Mouse (Mus musculus): ENCODE measurements around the gene Slc10a3.
A peak's percentile ranks its signal among the peaks of the same experiment; 100 is the strongest.
"Not testable (repeated sequence)": the region's sequence is repeated elsewhere in the genome, so short reads cannot be mapped to it uniquely, and the experiment has no call there.

The Slc10a3 gene

DNA sequence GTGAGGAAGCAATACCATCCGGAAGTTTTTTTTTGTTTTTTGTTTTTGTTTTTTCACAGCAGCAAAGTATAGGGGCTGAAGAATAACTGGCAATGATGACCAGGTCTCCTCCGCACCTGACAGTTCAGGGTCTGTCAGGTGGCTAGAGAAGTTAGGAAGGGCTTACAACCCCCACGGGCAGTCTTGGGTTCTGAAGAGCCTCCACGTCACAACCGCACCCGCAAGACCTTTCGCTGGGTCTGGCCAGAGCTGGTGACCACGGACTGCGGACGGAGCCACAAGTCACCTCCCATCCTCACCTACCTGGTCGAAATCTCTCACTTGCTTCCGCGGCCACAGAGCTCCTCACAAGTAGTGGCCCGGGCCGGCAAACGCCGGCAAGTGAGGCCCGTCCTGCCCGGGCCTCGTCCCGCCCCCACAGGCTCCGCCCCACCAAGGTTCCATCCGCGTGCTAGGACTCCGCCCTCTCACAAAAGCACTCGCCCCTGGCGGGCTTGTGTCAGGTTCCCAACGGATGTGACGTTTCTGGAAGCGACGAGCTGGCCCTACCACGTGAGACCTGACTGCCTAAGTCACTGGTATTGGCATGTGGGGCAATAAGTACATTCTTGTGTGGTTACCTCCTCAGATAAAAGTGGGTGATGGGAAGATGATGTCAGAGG, at the start of gene Slc10a3, which contains the start of gene Ubl4a:
Gene Slc10a3, minus strand, starts transcription at position 462 of the 662 bp plus-strand sequence.
Gene Ubl4a, minus strand, starts transcription at position 331 of the 662 bp plus-strand sequence.
- DNase-seq (ENCODE audit: low spot score in 2 of 2): peak; percentile 70 to 82

DNA sequence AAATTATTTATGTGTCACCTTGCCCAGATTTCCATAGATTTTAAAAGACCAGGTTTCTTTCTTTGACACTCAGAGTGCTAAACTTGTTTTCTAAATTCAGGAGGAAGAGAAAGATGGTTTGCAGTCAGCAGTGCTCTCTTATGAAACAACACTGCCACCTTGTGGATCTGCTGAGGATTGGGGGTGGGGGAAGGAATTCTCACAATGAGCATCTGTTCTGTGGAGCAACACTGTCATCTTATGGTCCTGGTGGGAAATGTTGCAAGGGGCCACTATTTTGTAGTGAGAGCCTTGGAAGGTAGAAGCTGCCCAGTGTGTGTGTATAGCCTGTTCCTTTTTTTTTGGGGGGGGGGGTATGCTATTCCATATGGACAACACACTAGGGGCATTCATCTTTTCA, 40.2 kb upstream of the Slc10a3 start:
- peak; percentile 20 to 53 for DNase-seq (ENCODE audit: low spot score in 2 of 2)

DNA sequence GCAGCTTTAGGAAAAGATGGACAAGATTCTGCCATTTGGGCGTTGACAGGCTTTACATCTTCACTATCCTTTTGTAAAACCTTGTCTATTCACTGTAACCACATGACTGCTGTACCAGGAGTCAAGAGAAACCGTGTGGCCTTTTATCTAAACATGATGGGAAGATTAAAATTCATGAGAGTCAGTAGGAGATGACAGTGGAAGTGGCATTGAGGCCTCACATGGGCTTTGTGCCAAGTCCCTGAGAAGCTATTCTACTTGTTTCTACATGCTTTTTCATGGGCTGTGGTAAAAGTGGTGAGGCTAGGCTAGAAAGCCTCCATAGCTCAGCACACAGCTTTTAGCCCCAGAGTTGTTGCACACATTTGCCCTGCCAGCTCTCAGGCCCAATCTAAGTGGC, 35.2 kb upstream of the Slc10a3 start:
- no peak for DNase-seq (ENCODE audit: low spot score in 2 of 2)

DNA sequence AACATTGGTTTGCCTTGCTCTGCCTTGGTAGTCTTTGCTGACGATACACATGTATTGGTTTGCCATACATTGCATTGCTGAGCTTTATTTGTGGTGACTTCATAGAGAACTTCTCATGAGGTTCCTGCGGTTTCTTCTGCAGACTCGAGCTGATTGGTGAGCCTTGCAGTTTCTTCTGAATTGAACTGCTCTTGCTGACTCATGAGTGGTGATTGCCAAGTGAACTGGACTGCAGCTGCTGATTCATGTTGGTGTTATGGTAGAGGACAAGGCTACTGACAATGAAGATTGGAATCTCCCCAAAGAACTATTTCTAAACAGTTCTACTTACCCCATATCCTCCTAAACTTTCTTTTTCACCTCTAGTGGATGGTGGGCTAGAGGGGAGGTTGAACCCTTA, 27.0 kb upstream of the Slc10a3 start:
- no peak for DNase-seq (ENCODE audit: low spot score in 2 of 2)

DNA sequence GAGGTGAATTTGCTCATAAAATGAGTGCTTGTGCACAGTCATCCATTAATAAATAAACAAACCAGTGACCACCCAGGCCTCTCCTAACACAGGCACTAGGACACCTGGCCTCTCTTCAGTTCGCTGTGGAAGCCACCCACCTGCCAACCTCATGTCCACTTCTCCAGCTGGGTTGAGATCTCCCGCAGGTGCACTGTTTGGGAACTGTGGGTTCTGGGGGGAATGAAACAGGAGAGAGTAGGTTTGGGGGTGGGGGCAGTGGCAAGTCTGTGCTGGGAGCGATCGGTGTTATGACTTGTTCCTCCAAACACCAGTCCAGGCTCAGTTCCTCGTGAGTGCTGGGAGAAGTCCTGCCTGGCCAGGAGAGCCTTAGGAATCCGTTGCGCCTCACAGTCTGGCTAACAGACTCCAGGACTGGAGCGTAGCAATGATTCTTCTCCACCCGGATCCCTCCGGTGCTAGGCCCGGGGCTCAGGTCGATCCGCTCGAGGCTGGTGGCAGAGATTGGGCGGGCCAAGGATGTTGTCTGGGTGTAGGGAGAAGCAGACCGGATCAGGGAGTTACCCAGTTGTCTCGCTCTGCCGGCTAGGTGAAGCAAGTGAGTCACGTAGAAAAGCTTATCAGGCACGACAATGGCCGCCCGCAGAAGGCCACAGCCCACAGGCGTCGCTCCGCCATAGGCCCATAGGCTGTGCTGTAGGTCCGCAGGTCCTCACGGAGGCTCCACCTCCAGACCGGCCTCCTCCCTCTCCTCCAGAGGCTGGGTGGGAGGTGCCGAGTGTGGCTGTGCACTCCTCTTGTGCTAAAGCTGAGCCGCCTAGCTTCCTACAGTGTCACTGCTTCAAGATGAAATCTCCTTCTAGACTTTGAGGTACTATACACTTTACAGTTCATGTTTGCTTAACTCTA, 19.6 kb upstream of the Slc10a3 start, which contains the start of the genes Fam3a and Ikbkg:
Gene Fam3a, minus strand, starts transcription at position 738 of the 909 bp plus-strand sequence.
Gene Ikbkg, plus strand, starts transcription at position 756 of the 909 bp plus-strand sequence.
- DNase-seq (ENCODE audit: low spot score in 2 of 2): peak; percentile 67 to 71

DNA sequence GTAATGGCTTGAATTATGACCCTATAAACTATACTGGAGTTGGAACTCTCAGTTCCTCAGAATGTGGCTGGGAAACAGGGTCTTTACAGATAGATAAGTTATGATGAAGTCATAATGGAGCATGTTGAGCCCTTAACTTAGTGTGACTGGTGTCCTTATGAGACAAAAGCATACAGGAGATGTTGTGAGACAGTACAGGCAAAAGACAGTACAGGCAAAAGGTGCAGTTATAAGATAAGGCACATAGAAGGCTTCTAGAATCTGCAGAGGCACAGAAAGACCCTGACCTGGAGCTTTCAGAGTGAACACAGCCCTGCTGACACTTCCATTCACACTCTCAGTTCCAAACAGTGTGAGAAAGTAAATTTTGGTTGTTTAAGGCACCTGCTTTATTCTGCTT, 15.0 kb upstream of the Slc10a3 start:
- no peak for DNase-seq (ENCODE audit: low spot score in 2 of 2)

DNA sequence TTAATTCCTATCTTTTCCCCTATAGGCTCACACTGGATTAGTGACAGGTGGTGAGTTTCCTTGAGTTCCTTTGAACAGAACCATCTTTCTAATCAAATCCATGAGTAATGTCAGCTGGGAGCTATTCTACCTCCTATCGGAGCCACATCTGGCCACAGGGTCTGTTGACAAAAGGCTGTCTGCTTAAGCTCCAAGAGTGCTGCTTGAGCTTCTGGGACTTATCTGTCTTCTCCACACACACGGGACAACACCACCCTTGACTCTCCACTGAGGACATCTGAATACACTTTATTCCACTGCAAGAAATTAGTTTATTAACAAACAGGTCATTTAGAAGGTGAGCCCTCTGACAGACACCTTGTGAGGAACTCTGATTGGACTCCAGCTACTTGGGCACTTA, 11.3 kb upstream of the Slc10a3 start:
- no peak for DNase-seq (ENCODE audit: low spot score in 2 of 2)

DNA sequence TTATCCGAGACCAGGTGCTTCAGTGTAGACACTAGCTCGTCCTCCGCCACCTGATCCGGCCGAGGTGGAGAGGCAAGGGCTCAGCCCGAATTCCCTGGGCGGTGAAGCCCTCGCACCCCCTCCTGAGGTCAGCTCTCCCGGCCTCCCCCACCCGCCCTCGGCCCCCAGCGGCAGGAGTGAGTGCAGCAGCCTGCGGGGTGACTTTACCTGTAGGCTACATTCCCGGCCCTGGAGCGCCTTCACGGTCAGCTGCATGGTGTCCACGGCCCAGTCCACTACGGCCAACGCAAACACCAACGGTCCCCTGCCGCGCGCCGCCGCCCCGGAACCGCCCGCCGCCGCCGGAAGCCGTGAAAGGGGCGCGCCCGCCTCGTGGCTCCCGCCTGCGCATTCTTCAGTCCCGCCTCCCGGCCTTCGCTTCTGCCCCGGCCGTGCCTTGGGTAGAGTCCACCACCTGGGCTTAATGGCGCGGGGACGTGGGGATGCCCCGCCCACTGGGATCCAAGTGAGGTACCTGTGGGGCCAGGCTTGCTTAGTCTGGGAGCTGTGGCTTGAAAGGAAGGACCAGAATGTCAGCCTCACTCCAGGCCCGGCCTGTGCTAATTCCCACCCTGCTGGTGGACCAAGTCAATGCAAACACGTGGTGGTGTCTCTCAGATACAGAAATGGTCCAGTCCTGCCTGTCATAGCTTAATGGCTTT, 4.8 kb downstream of the Slc10a3 start:
- peak; percentile 43 to 59 for DNase-seq (ENCODE audit: low spot score in 2 of 2)

DNA sequence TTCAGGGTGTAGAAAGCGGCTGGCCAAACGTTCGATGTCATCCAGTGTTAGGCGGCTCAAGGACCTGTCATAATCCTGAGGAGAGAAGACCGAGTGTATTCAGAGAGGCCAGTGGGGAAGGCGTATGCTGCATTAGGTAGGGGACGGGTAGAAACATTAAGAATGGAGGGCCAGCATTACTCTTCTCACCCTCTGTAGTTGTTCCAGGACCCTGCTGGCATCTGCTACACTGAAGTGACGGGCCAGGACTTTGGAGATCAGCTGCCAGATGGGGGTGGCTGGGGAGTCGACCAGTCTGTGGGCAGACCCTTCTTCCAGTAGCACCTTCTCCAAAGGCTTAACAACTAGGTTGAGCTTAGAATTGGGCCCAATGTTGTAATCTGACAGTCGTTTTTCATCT, 5.6 kb downstream of the Slc10a3 start:
- no peak for DNase-seq (ENCODE audit: low spot score in 2 of 2)

DNA sequence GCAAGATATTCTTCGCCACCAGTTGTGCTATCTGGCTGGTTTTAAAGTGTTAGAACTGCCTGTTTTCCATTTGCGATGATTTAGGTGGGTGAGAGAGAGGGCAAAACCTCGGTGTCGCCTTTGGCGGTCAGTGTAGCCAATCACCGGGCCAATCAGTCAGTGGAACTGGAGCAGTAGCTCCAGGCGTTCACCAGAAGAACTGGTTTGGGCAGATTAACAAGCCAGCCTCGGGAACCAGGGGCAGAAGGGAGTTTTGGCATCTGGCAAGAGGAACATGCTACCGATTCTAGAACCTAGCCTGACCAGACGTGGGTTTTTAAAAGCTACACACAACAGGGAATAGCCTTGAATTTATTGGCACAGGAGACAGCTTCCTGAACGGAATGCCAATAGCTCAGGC, 14.0 kb downstream of the Slc10a3 start:
- no peak for DNase-seq (ENCODE audit: low spot score in 2 of 2)

DNA sequence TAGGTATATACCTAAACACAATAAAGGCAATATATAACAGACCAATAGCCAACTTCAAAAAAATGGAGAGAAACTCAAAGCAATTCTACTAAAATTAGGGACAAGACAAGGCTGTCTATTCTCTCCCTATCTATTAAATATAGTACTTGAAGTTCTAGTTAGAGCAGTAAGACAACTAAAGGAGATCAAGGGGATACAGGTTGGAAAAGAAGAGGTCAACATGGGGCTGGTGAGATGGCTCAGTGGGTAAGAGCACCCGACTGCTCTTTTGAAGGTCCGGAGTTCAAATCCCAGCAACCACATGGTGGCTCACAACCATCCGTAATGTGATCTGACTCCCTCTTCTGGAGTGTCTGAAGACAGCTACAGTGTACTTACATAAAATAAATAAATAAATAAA, 16.1 kb downstream of the Slc10a3 start:
- DNase-seq (ENCODE audit: low spot score in 2 of 2): not testable (repeated sequence)

DNA sequence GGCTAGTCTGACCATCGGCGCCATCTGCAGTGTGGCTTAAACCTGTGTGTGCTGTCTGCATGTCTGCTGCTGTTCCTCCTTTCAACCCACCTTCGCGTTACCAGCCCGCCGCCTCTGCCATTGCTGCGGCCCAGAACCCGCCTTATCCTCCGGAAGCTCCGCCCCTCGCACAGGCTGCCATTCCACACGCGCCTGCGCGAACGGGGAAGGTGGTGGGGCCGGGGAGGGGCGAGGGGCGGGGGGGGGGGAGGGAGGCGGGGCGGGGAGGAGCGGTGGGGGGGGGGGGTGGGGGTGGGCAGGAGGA, 19.7 kb downstream of the Slc10a3 start, which contains the start of gene Lage3:
Gene Lage3, minus strand, starts transcription at position 152 of the 304 bp plus-strand sequence.
- peak; percentile 58 to 72 for DNase-seq (ENCODE audit: low spot score in 2 of 2)

DNA sequence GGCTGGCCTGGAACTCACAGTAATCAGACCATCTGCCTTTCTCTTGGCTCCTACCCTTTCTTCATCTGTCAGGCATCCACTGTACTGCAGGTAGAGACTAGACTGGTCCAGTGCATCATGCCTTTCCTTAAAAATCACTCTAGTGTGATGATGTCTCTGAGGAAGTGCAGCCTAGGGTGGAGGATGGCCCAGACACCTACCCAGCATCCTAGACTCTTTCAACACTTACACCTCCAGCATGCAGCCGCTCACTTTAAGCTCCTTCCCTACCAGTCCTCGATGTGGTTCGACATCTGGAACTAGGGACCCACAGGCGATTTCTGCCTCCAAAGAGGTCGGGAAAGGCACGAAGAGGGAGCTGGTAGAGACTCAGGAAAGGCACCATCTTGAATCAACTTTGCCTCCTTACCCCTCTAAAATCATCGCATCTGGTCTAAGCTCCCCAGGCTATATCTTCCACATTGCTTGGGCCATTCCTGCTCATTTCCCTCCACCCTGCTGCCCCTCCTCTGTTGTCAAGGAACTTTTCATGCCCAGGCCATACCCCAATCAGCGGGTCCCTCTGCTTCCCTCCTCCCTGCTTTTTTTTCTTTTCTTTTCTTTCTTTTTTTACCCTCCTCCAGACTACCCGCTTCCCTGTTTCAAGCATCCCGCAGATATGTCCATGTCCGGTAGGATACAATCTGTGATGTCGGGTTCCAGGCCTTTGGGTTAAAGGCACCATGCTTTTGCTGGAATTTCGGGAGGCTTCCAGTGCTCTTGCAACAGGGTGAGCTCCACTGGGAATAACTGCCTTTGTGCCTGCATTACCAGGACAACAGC, 20.3 kb downstream of the Slc10a3 start:
- DNase-seq (ENCODE audit: low spot score in 2 of 2): no peak

DNA sequence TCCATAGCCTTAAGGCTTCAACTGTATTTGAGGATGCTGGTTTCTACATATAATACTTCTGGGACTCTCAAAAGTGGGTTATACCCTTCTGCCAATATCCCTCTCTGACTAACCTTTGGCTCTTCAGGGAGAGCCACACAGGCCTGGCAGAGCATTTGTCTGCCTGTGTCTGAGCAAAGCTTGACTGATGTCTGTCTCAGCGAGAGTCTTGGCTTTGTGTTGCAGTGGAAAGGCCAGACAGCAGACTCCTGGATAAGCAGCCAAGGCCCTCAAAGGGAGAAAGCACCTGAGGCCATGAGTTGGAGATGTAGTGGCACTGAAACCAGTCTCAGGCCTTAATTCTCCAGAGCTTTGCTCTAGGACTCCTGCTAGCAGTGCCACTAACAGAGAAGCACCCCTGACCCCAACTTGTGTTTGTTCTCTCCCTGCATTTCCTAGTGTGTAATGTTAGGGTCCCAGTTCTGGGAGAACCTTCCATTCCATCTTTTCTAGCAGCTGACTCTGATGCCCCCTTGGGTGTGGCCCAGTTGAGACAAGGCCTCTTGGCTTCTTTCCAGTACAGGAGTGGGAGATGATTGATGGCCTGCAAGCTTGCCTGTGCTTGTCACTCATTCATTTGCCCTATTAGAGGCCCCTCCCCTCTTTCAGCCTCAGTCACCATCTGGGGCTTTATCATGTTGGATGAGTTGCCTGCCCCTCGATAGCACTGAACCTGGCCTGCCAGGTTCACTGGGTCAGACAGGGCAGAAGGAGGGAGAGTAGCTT, 42.8 kb downstream of the Slc10a3 start:
- no peak for DNase-seq (ENCODE audit: low spot score in 2 of 2)

DNA sequence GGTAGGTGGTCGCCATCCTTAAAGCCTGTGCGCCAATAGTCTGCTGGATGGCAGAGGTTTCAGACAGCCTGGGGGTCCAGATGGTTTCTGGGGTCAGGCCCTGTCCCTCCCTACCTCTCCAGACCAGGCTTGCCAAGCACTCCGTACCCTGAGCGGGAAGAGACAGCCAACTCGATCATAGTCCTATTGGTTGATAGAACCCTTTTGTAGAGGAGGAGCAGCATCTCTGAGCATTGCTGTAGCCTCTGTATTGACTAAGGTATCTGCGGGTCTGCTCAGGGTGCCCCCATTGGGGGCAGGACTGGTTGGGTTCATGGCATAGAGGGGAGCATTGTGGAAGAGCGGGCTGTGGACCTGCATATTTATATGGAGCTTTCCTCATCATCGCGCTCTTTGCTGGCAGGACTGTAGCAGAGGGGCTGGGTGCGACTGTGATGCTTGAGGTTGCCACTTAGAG, 43.9 kb downstream of the Slc10a3 start:
- no peak for DNase-seq (ENCODE audit: low spot score in 2 of 2)

DNA sequence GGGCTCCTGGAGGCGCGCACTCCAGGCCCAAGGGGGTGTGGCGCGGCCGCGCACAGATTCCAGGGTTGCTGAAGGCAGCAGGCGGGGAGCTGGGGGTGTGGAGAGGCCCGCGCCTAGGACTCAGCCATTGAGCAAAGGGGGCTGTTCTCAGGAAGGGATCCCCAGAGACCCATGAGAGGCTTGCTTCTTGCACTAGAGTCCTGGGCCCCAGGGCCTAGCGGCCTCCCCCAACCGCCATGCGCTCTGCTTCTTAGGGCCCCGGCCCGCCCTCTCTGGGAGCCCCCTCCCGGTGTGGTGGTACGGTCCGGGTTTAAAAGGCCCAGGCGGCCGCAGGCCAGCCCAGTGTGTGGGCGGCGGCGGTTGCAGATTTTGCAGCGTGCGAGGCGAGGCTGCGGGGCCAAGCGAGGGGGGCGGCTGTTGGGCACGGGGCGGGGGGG, 44.4 kb downstream of the Slc10a3 start, which contains the start of gene Plxna3:
Gene Plxna3, plus strand, starts transcription at position 342 of the 437 bp plus-strand sequence.
- DNase-seq (ENCODE audit: low spot score in 2 of 2): peak; percentile 36 to 49

Data from spleen, postnatal 14 days (tissue).